Mouse (Mus musculus) MEL (cell line): ENCODE measurements around the gene Mylk. TPM values are rescaled to one million over a fixed set of nuclear protein-coding genes. Genes with fewer than 3 reads are reported as not detected.

ENCODE experiments used
- DNase-seq: peaks from one replicate; pipeline ENCODE4 v3.0.0; 2011; ENCODE audit warnings: low read depth, low spot score
- H3K27ac ChIP-seq: 2 replicates; pipeline ENCODE4 v1.5.1; 2012; ENCODE audit warnings: low read depth, mild to moderate bottlenecking, control low read depth, low read length, moderate library complexity; ENCODE audit not compliant: control insufficient read depth
- H3K27me3 ChIP-seq, 2 experiments: fragments of 150-350 bp in 1 of 2; sonication (generic) in 1 of 2; 2 replicates each; pipeline ENCODE4 v1.6.1; 2012; ENCODE audit warnings: low read length in 2 of 2, mild to moderate bottlenecking in 2 of 2, improper control_type of control experiment in 1 of 2, moderate library complexity in 1 of 2; ENCODE audit not compliant: insufficient read depth in 2 of 2, control insufficient read depth in 1 of 2
- H3K36me3 ChIP-seq, 2 experiments: 2 replicates each; pipeline ENCODE4 v1.6.1; 2012 to 2014; ENCODE audit warnings: low read length in 2 of 2, improper control_type of control experiment in 1 of 2, inconsistent platforms in 1 of 2, mild to moderate bottlenecking in 1 of 2; ENCODE audit not compliant: insufficient read depth in 2 of 2, control insufficient read depth in 1 of 2
- H3K4me1 ChIP-seq, 2 experiments: fragments of 150-350 bp in 1 of 2; sonication (generic) in 1 of 2; 2 replicates each; pipeline ENCODE4 v1.6.1; 2012; ENCODE audit warnings: low read length in 2 of 2, improper control_type of control experiment in 1 of 2, mild to moderate bottlenecking in 1 of 2; ENCODE audit not compliant: insufficient read depth in 2 of 2, control insufficient read depth in 1 of 2
- H3K4me3 ChIP-seq, 2 experiments: fragments of 150-350 bp in 1 of 2; sonication (generic) in 1 of 2; 2 replicates each; pipeline ENCODE4 v1.5.1; 2012; ENCODE audit warnings: low read depth in 2 of 2, low read length in 2 of 2, mild to moderate bottlenecking in 2 of 2, moderate library complexity in 2 of 2, control low read depth in 1 of 2, improper control_type of control experiment in 1 of 2; ENCODE audit not compliant: control insufficient read depth in 1 of 2, insufficient read depth in 1 of 2
- H3K79me2 ChIP-seq: 2 replicates; pipeline ENCODE4 v1.6.1; 2012; ENCODE audit warnings: mild to moderate bottlenecking, low read length, moderate library complexity; ENCODE audit not compliant: control insufficient read depth, poor library complexity, insufficient read depth
- H3K9ac ChIP-seq: 2 replicates; pipeline ENCODE4 v1.6.1; 2012; ENCODE audit warnings: low read depth, mild to moderate bottlenecking, control low read depth, low read length, moderate library complexity; ENCODE audit not compliant: control insufficient read depth, poor library complexity, severe bottlenecking
- H3K9me3 ChIP-seq: fragments of 150-350 bp; sonication (generic); replicated peaks from 2 replicates; pipeline ENCODE4 v1.6.1; 2012; ENCODE audit warnings: mild to moderate bottlenecking, low read length, improper control_type of control experiment, moderate library complexity; ENCODE audit not compliant: insufficient read depth
- CTCF ChIP-seq, 3 experiments: IDR thresholded peaks in 2 of 3; conservative IDR thresholded peaks in 1 of 3; 2 replicates each; pipeline ENCODE4 v1.5.1; 2011 to 2012; ENCODE audit warnings: low read length in 3 of 3, low read depth in 2 of 3, mild to moderate bottlenecking in 2 of 3, improper control_type of control experiment in 1 of 3, inconsistent platforms in 1 of 3, mixed read lengths in 1 of 3, moderate library complexity in 1 of 3; ENCODE audit not compliant: control insufficient read depth in 1 of 3, insufficient read depth in 1 of 3, poor library complexity in 1 of 3, severe bottlenecking in 1 of 3
- EP300 ChIP-seq, 2 experiments: IDR thresholded peaks; 2 replicates each; pipeline ENCODE4 v1.6.1; 2011; ENCODE audit warnings: improper control_type of control experiment in 2 of 2, low read length in 2 of 2, low read depth in 1 of 2, mild to moderate bottlenecking in 1 of 2
- ETS1 ChIP-seq: IDR thresholded peaks from 2 replicates; pipeline ENCODE4 v1.6.1; 2012; ENCODE audit warnings: low read depth, mild to moderate bottlenecking, inconsistent platforms, low read length, improper control_type of control experiment, moderate library complexity
- MAFK ChIP-seq: IDR thresholded peaks from 2 replicates; pipeline ENCODE4 v1.6.1; 2011; ENCODE audit warnings: low read depth, mild to moderate bottlenecking, low read length, improper control_type of control experiment, borderline replicate concordance
- MAZ ChIP-seq: IDR thresholded peaks from 2 replicates; pipeline ENCODE4 v1.6.1; 2012; ENCODE audit warnings: low read depth, mild to moderate bottlenecking, inconsistent platforms, low read length, improper control_type of control experiment
- MEF2A ChIP-seq: IDR thresholded peaks from 2 replicates; pipeline ENCODE4 v1.6.1; 2014; ENCODE audit warnings: low read depth, mild to moderate bottlenecking, inconsistent platforms, low read length, improper control_type of control experiment; ENCODE audit not compliant: poor library complexity, insufficient replicate concordance, severe bottlenecking; ENCODE audit errors: extremely low read depth
- MXI1 ChIP-seq: IDR thresholded peaks from 2 replicates; pipeline ENCODE4 v1.6.1; 2011; ENCODE audit warnings: mild to moderate bottlenecking, low read depth, low read length, improper control_type of control experiment
- MYC ChIP-seq: IDR thresholded peaks from 2 replicates; pipeline ENCODE4 v1.6.1; 2011; ENCODE audit warnings: low read depth, mild to moderate bottlenecking, low read length, improper control_type of control experiment, moderate library complexity
- POLR2AphosphoS5 ChIP-seq: IDR thresholded peaks from 2 replicates; pipeline ENCODE4 v1.6.1; 2012; ENCODE audit warnings: low read depth, borderline replicate concordance, mild to moderate bottlenecking, inconsistent platforms, low read length, moderate library complexity, mixed read lengths
- RAD21 ChIP-seq: IDR thresholded peaks from 2 replicates; pipeline ENCODE4 v1.6.1; 2011; ENCODE audit warnings: mild to moderate bottlenecking, low read depth, low read length, improper control_type of control experiment
- RCOR1 ChIP-seq: IDR thresholded peaks from 2 replicates; pipeline ENCODE4 v1.6.1; 2012; ENCODE audit warnings: low read depth, mild to moderate bottlenecking, inconsistent platforms, low read length, improper control_type of control experiment
- SIN3A ChIP-seq: IDR thresholded peaks from 2 replicates; pipeline ENCODE4 v1.6.1; 2012; ENCODE audit warnings: low read length, improper control_type of control experiment, inconsistent platforms
- SMC3 ChIP-seq: IDR thresholded peaks from 2 replicates; pipeline ENCODE4 v1.6.1; 2011; ENCODE audit warnings: low read depth, low read length, improper control_type of control experiment
- TAL1 ChIP-seq: IDR thresholded peaks from 2 replicates; pipeline ENCODE4 v1.6.1; 2012; ENCODE audit warnings: mild to moderate bottlenecking, inconsistent platforms, low read length, moderate library complexity, mixed read lengths
- TBP ChIP-seq: IDR thresholded peaks from 2 replicates; pipeline ENCODE4 v1.8.0; 2011; ENCODE audit warnings: low read depth, low read length, improper control_type of control experiment
- UBTF ChIP-seq: IDR thresholded peaks from 2 replicates; pipeline ENCODE4 v1.6.1; 2012; ENCODE audit warnings: low read depth, mild to moderate bottlenecking, inconsistent platforms, low read length, improper control_type of control experiment, moderate library complexity, borderline replicate concordance; ENCODE audit not compliant: insufficient read depth
- USF1 ChIP-seq: IDR thresholded peaks from 2 replicates; pipeline ENCODE4 v1.6.1; 2014; ENCODE audit warnings: low read depth, mild to moderate bottlenecking, inconsistent platforms, low read length, improper control_type of control experiment, moderate library complexity
- USF2 ChIP-seq, 2 experiments: IDR thresholded peaks; 2 replicates each; pipeline ENCODE4 v1.6.1; 2011 to 2012; ENCODE audit warnings: improper control_type of control experiment in 2 of 2, low read length in 2 of 2, borderline replicate concordance in 1 of 2, inconsistent platforms in 1 of 2, low read depth in 1 of 2, mild to moderate bottlenecking in 1 of 2; ENCODE audit not compliant: insufficient read depth in 1 of 2
- ZNF384 ChIP-seq: IDR thresholded peaks from 2 replicates; pipeline ENCODE4 v1.6.1; 2012; ENCODE audit warnings: low read depth, mild to moderate bottlenecking, inconsistent platforms, low read length, improper control_type of control experiment
- polyA plus RNA-seq, 2 experiments: library from polyadenylated mRNA; stranded (reverse) in 1 of 2; unstranded in 1 of 2; fragments of >175 nt in 1 of 2; fragments of >200 nt in 1 of 2; gene quantifications; 2 replicates each; pipeline versions ENCODE4 v1.2.1 to v1.2.4; 2012; ENCODE audit warnings: low replicate concordance in 2 of 2, low read depth in 1 of 2; ENCODE audit not compliant: insufficient read length in 2 of 2, insufficient read depth in 1 of 2, missing spikeins in 1 of 2
- total RNA-seq: library from RNA; depleted of rRNA; stranded (reverse); fragments of 300-350 nt; gene quantifications from 2 replicates; pipeline ENCODE4 v1.2.3, GENCODE M21; 2012

Mylk gene
- total and polyA plus RNA-seq, 3 experiments, result not detected

- Histone ChIP-seq H3K9me3 (no peaks in the 10 kb centered on the region), H3K9ac (no peak overlapping the region), H3K27me3 (no peaks in the 10 kb centered on the region), H3K4me3 (no peak overlapping the region), H3K36me3 (no peaks in the 10 kb centered on the region), H3K4me1 (no peaks in the 10 kb centered on the region), H3K79me2 (no peaks in the 10 kb centered on the region), H3K27ac (no peak overlapping the region)
- no peak for TF ChIP-seq USF1
- no peak for TF ChIP-seq SMC3
- no peak for TF ChIP-seq MEF2A
- TF ChIP-seq EP300 (IDR thresholded peaks at IDR 0.05; ENCODE audit: low read depth in 1 of 2, low read length in 2 of 2), result no peak
- no peak for TF ChIP-seq RCOR1
- no peak for TF ChIP-seq SIN3A
- no peak for TF ChIP-seq MYC
- no peak for TF ChIP-seq TAL1
- TF ChIP-seq MAZ, result no peak
- no peak for TF ChIP-seq UBTF
- DNase-seq, result no peak
Observed at GRCm38 (mm10) chr16:34865373-34865772, 120.4 kb downstream of the Mylk start.

GRCm38 (mm10) chr16:34867217-34867616 is 122.2 kb downstream of the Mylk start:
- Histone ChIP-seq H3K36me3 (no peaks in the 10 kb centered on the region), H3K4me1 (no peaks in the 10 kb centered on the region), H3K27ac (no peak overlapping the region), H3K9me3 (no peaks in the 10 kb centered on the region), H3K9ac (no peak overlapping the region), H3K79me2 (no peaks in the 10 kb centered on the region), H3K27me3 (no peaks in the 10 kb centered on the region), H3K4me3 (no peak overlapping the region)
- DNase-seq, result peak; percentile 29
- no peak for TF ChIP-seq MAFK
- no peak for TF ChIP-seq POLR2AphosphoS5
- TF ChIP-seq RCOR1, result no peak
- TF ChIP-seq RAD21, result no peak; the same call in 1 of the 2 replicates
- peak; percentile 41 for TF ChIP-seq SMC3
- no peak for TF ChIP-seq TBP
- TF ChIP-seq MXI1, result no peak
- TF ChIP-seq ZNF384, result peak; percentile 46; the same call in 1 of the 2 replicates
- peak; percentile 13 to 25 (median 25); a peak in 2 of 6 replicates for TF ChIP-seq CTCF (IDR thresholded peaks at IDR 0.05 in 2 of 3, conservative IDR thresholded peaks at IDR 0.05 in 1 of 3; ENCODE audit: control insufficient read depth in 1 of 3, insufficient read depth in 1 of 3, low read depth in 2 of 3, low read length in 3 of 3, poor library complexity in 1 of 3, severe bottlenecking in 1 of 3)
- TF ChIP-seq USF2 (IDR thresholded peaks at IDR 0.05; ENCODE audit: borderline replicate concordance in 1 of 2, insufficient read depth in 1 of 2, low read depth in 1 of 2, low read length in 2 of 2), result no peak
- TF ChIP-seq ETS1, result no peak
